Mouse (Mus musculus): Measurements from ENCODE around the gene Lcn3. TPM values are rescaled to one million over a fixed set of nuclear protein-coding genes. Genes with fewer than 3 reads are reported as not detected.
"Not testable (repeated sequence)": the region's sequence is repeated elsewhere in the genome, so short reads cannot be mapped to it uniquely, and the experiment has no call there.

Gene Lcn3
- polyA plus RNA-seq, 1 experiment from 2014 or later = not detected

DNA sequence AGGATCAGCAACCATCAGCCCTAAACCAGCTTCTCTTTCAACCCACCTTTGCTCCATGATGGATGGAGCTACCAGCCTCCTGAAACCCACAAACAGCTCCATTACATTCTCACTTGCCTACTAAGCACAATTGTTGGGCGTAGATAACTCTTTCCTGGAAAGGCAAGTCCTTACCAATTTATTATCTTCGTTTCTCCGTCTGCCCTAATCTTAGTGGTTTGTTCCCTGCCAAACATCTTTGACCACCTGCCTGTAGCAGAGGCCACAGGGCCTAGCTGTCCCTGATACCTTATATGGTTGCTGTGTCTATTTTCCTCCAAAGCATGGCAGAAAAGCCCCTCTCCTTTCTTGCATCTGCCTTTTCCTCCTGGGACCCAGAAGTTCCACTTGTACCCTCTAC, 23.7 kb downstream of the Lcn3 start:
- H3K4me2 ChIP-seq (ENCODE audit: low read depth, low read length) = no peak overlapping the region
- no peaks in the 10 kb centered on the region for H3K27me3 ChIP-seq (ENCODE audit: control insufficient read depth, insufficient read depth, low read length)
- H3K4me3 ChIP-seq (ENCODE audit: low read depth, low read length) = no peak overlapping the region
- DNase-seq (ENCODE audit: low spot score) = no peak
- no peaks in the 10 kb centered on the region for H3K4me1 ChIP-seq (ENCODE audit: control insufficient read depth, insufficient read depth, low read length)
- WGBS = 91% methylated on average over 3 of the region's 3 CpGs
- no peaks in the 10 kb centered on the region for H3K9me3 ChIP-seq (replicated peaks; ENCODE audit: control insufficient read depth, low read length)
- no peak overlapping the region for H3K27ac ChIP-seq (replicated peaks; ENCODE audit: low read depth, low read length)
- no peaks in the 10 kb centered on the region for H3K36me3 ChIP-seq (replicated peaks; ENCODE audit: control insufficient read depth, insufficient read depth, low read depth, low read length)
- no peak for ATAC-seq (replicated peaks; ENCODE audit: insufficient number of reproducible peaks, low FRiP score, low TSS enrichment, low read depth)
- no peak overlapping the region for H3K9ac ChIP-seq (replicated peaks; ENCODE audit: low read length)

- ATAC-seq (replicated peaks; ENCODE audit: insufficient number of reproducible peaks, low FRiP score, low TSS enrichment, low read depth) = no peak
- no peak for DNase-seq (ENCODE audit: low spot score)
- Histone ChIP-seq H3K36me3 (replicated peaks; ENCODE audit: control insufficient read depth, insufficient read depth, low read depth, low read length) (no peaks in the 10 kb centered on the region), H3K9ac (replicated peaks; ENCODE audit: low read length) (no peak overlapping the region), H3K4me1 (ENCODE audit: control insufficient read depth, insufficient read depth, low read length) (no peaks in the 10 kb centered on the region), H3K4me2 (ENCODE audit: low read depth, low read length) (no peak overlapping the region), H3K4me3 (ENCODE audit: low read depth, low read length) (no peak overlapping the region), H3K27ac (replicated peaks; ENCODE audit: low read depth, low read length) (no peak overlapping the region), H3K27me3 (ENCODE audit: control insufficient read depth, insufficient read depth, low read length) (no peaks in the 10 kb centered on the region), H3K9me3 (replicated peaks; ENCODE audit: control insufficient read depth, low read length) (no peaks in the 10 kb centered on the region)
- 59% methylated on average over 2 of the region's 2 CpGs for WGBS
Observed at GRCm38 (mm10) chr2:25797635-25798034, 32.3 kb downstream of the Lcn3 start.

DNA sequence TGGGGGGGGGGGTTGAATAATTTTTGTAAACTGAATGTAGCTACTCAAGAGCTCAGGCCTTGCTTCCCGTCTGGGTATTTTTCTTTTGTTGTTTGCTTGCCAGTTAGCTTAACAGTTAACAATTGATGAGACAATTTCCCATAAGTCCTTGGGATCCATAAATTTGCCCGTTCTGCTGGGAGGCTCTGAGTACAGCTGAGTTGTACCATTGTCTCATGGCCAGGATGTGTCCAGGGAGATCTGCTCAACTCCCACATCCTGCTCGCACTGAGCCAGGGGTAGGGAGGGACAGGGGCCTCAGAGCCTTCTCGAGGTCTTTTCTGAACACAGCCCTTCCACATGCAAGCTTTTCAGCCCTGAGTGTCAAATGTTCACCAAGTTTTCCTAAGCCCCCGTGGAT, 32.7 kb downstream of the Lcn3 start:
- Histone ChIP-seq H3K27ac (replicated peaks; ENCODE audit: low read depth, low read length) (no peak overlapping the region), H3K4me2 (ENCODE audit: low read depth, low read length) (no peak overlapping the region), H3K27me3 (ENCODE audit: control insufficient read depth, insufficient read depth, low read length) (no peaks in the 10 kb centered on the region), H3K4me3 (ENCODE audit: low read depth, low read length) (no peak overlapping the region), H3K9me3 (replicated peaks; ENCODE audit: control insufficient read depth, low read length) (no peaks in the 10 kb centered on the region), H3K4me1 (ENCODE audit: control insufficient read depth, insufficient read depth, low read length) (no peaks in the 10 kb centered on the region), H3K36me3 (replicated peaks; ENCODE audit: control insufficient read depth, insufficient read depth, low read depth, low read length) (no peaks in the 10 kb centered on the region), H3K9ac (replicated peaks; ENCODE audit: low read length) (no peak overlapping the region)
- no peak for DNase-seq (ENCODE audit: low spot score)
- ATAC-seq (replicated peaks; ENCODE audit: insufficient number of reproducible peaks, low FRiP score, low TSS enrichment, low read depth) = no peak
- WGBS = 60% methylated on average over 5 of the region's 5 CpGs

DNA sequence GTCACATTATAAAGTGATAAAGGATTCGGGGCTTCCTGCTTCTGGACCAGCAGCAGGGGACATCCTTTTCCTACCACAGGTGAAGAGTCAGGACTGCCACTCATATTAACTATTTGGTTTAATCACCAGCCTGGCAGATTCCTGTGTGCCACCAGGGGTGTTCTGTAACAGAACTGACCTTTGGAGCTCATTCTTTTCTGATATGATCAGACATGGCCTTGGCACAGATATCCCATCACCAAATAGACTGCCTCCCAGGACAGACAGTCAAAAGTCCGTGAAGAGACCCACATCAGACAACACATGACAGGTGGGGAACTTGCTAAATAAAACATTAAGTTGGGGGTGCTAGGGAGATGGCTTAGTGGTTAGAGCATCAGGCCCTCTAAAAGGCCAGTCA, 46.3 kb downstream of the Lcn3 start:
- H3K9me3 ChIP-seq (replicated peaks; ENCODE audit: control insufficient read depth, low read length) = no peaks in the 10 kb centered on the region
- H3K27ac ChIP-seq (replicated peaks; ENCODE audit: low read depth, low read length) = no peak overlapping the region
- no peak overlapping the region for H3K9ac ChIP-seq (replicated peaks; ENCODE audit: low read length)
- no peak overlapping the region for H3K4me2 ChIP-seq (ENCODE audit: low read depth, low read length)
- DNase-seq (ENCODE audit: low spot score) = no peak
- H3K27me3 ChIP-seq (ENCODE audit: control insufficient read depth, insufficient read depth, low read length) = no peaks in the 10 kb centered on the region
- ATAC-seq (replicated peaks; ENCODE audit: insufficient number of reproducible peaks, low FRiP score, low TSS enrichment, low read depth) = no peak
- H3K4me3 ChIP-seq (ENCODE audit: low read depth, low read length) = no peak overlapping the region
- H3K4me1 ChIP-seq (ENCODE audit: control insufficient read depth, insufficient read depth, low read length) = no peaks in the 10 kb centered on the region
- no peaks in the 10 kb centered on the region for H3K36me3 ChIP-seq (replicated peaks; ENCODE audit: control insufficient read depth, insufficient read depth, low read depth, low read length)
- WGBS = 82% methylated on average over 2 of the region's 2 CpGs

GRCm38 (mm10) chr2:25813364-25813763, 48.0 kb downstream of the Lcn3 start:
- ATAC-seq (replicated peaks; ENCODE audit: insufficient number of reproducible peaks, low FRiP score, low TSS enrichment, low read depth) (no peak), DNase-seq (ENCODE audit: low spot score) (no peak)
- H3K4me2 ChIP-seq (ENCODE audit: low read depth, low read length) = no peak overlapping the region
- no peaks in the 10 kb centered on the region for H3K9me3 ChIP-seq (replicated peaks; ENCODE audit: control insufficient read depth, low read length)
- H3K27me3 ChIP-seq (ENCODE audit: control insufficient read depth, insufficient read depth, low read length) = no peaks in the 10 kb centered on the region
- H3K9ac ChIP-seq (replicated peaks; ENCODE audit: low read length) = no peak overlapping the region
- no peak overlapping the region for H3K4me3 ChIP-seq (ENCODE audit: low read depth, low read length)
- H3K4me1 ChIP-seq (ENCODE audit: control insufficient read depth, insufficient read depth, low read length) = no peaks in the 10 kb centered on the region
- 80% methylated on average over 5 of the region's 5 CpGs for WGBS
- no peak overlapping the region for H3K27ac ChIP-seq (replicated peaks; ENCODE audit: low read depth, low read length)
- no peaks in the 10 kb centered on the region for H3K36me3 ChIP-seq (replicated peaks; ENCODE audit: control insufficient read depth, insufficient read depth, low read depth, low read length)

DNA sequence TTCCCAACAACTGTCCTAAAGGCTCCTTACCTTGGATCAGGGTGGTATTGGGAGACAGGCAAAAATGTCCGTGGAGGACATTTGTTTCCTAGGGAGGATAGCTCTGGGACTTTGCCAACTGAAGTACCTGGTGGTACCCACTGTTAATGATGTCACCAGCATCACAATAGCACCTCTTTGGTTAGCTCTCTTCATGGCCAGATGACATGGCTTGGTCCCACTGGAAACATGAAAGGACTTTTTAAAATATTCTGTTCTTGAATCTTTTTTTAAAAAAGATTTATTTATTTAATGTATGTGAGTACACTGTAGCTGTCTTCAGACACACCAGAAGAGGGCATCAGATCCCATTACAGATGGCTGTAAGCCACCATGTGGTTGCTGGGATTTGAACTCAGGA, 50.4 kb downstream of the Lcn3 start, which contains the start of gene Glt6d1:
Glt6d1 (minus strand) TSS at position 101 of the 400 bp plus-strand sequence.
- H3K27me3 ChIP-seq (ENCODE audit: control insufficient read depth, insufficient read depth, low read length); DNase-seq (ENCODE audit: low spot score); H3K4me1 ChIP-seq (ENCODE audit: control insufficient read depth, insufficient read depth, low read length); H3K9ac ChIP-seq (replicated peaks; ENCODE audit: low read length); H3K27ac ChIP-seq (replicated peaks; ENCODE audit: low read depth, low read length); H3K9me3 ChIP-seq (replicated peaks; ENCODE audit: control insufficient read depth, low read length); H3K36me3 ChIP-seq (replicated peaks; ENCODE audit: control insufficient read depth, insufficient read depth, low read depth, low read length); H3K4me3 ChIP-seq (ENCODE audit: low read depth, low read length); ATAC-seq (replicated peaks; ENCODE audit: insufficient number of reproducible peaks, low FRiP score, low TSS enrichment, low read depth); H3K4me2 ChIP-seq (ENCODE audit: low read depth, low read length): not testable (repeated sequence)
- 70% methylated on average over 1 of the region's 1 CpGs for WGBS

Other genes with a start within 250 kb of the Lcn3 start
- 35.6 and 36.0 TPM in 2 replicates for gene Traf2, start 218.6 kb upstream of the Lcn3 start, polyA plus RNA-seq (2014; fragmentation: Nextera tagmentation; extraction: Ambion mirVana)
- 336 and 375 TPM in 2 replicates for gene Edf1, start 207.7 kb upstream of the Lcn3 start, polyA plus RNA-seq (2014; fragmentation: Nextera tagmentation; extraction: Ambion mirVana)
- gene Mamdc4, start 190.7 kb upstream of the Lcn3 start, polyA plus RNA-seq (2014; fragmentation: Nextera tagmentation; extraction: Ambion mirVana) = 1.2 and 8.5 TPM in 2 replicates
- gene Phpt1, start 190.3 kb upstream of the Lcn3 start, polyA plus RNA-seq (2014; fragmentation: Nextera tagmentation; extraction: Ambion mirVana) = 145 and 157 TPM in 2 replicates
- gene Ajm1, start 183.8 kb upstream of the Lcn3 start, polyA plus RNA-seq (2014; fragmentation: Nextera tagmentation; extraction: Ambion mirVana) = 0.07 and 0.25 TPM in 2 replicates
- 44.3 and 46.0 TPM in 2 replicates for gene Rabl6, start 157.0 kb upstream of the Lcn3 start, polyA plus RNA-seq (2014; fragmentation: Nextera tagmentation; extraction: Ambion mirVana)
- 0.15 and 0.18 TPM in 2 replicates for gene Ccdc183, start 147.9 kb upstream of the Lcn3 start, polyA plus RNA-seq (2014; fragmentation: Nextera tagmentation; extraction: Ambion mirVana)
- 17.5 and 18.7 TPM in 2 replicates for gene Tmem141, start 143.6 kb upstream of the Lcn3 start, polyA plus RNA-seq (2014; fragmentation: Nextera tagmentation; extraction: Ambion mirVana)
- 0.52 and 0.81 TPM in 2 replicates for gene Fcna, start 137.5 kb upstream of the Lcn3 start, polyA plus RNA-seq (2014; fragmentation: Nextera tagmentation; extraction: Ambion mirVana)
- not detected in 2 replicates for gene Lcn8, start 112.4 kb upstream of the Lcn3 start, polyA plus RNA-seq (2014; fragmentation: Nextera tagmentation; extraction: Ambion mirVana)
- gene Lcn5, start 107.6 kb upstream of the Lcn3 start, polyA plus RNA-seq (2014; fragmentation: Nextera tagmentation; extraction: Ambion mirVana) = not detected in 2 replicates
- not detected in 2 replicates for gene Lcn6, start 88.8 kb upstream of the Lcn3 start, polyA plus RNA-seq (2014; fragmentation: Nextera tagmentation; extraction: Ambion mirVana)
- gene Lcn10, start 82.8 kb upstream of the Lcn3 start, polyA plus RNA-seq (2014; fragmentation: Nextera tagmentation; extraction: Ambion mirVana) = not detected in 2 replicates
- gene Obp2a, start 65.5 kb upstream of the Lcn3 start, polyA plus RNA-seq (2014; fragmentation: Nextera tagmentation; extraction: Ambion mirVana) = not detected in 2 replicates
- 66.2 and 72.5 TPM in 2 replicates for gene Bmyc, start 58.8 kb upstream of the Lcn3 start, polyA plus RNA-seq (2014; fragmentation: Nextera tagmentation; extraction: Ambion mirVana)
- not detected in 2 replicates for gene Obp2b, start 28.6 kb upstream of the Lcn3 start, polyA plus RNA-seq (2014; fragmentation: Nextera tagmentation; extraction: Ambion mirVana)
- not detected in 2 replicates for gene Lcn11, start 11.4 kb downstream of the Lcn3 start, polyA plus RNA-seq (2014; fragmentation: Nextera tagmentation; extraction: Ambion mirVana)
- not detected in 2 replicates for gene Gm13539, start 16.7 kb downstream of the Lcn3 start, polyA plus RNA-seq (2014; fragmentation: Nextera tagmentation; extraction: Ambion mirVana)
- gene Glt6d1, start 50.3 kb downstream of the Lcn3 start, polyA plus RNA-seq (2014; fragmentation: Nextera tagmentation; extraction: Ambion mirVana) = not detected in 2 replicates
- not detected in 2 replicates for gene Lcn9, start 57.6 kb downstream of the Lcn3 start, polyA plus RNA-seq (2014; fragmentation: Nextera tagmentation; extraction: Ambion mirVana)
- gene Sohlh1, start 81.7 kb downstream of the Lcn3 start, polyA plus RNA-seq (2014; fragmentation: Nextera tagmentation; extraction: Ambion mirVana) = not detected in 2 replicates
- gene Kcnt1, start 98.2 kb downstream of the Lcn3 start, polyA plus RNA-seq (2014; fragmentation: Nextera tagmentation; extraction: Ambion mirVana) = 0.10 and 0.28 TPM in 2 replicates
- gene Camsap1, start 217.7 kb downstream of the Lcn3 start, polyA plus RNA-seq (2014; fragmentation: Nextera tagmentation; extraction: Ambion mirVana) = 20.5 and 25.1 TPM in 2 replicates